Comparison of ENCODE assay signal across 8 mouse cellular contexts in genomic region chr4:143112985-143113384, GRCm38 (mm10).
DNase-seq lines count a peak whose midpoint lies in the region; ATAC-seq and TF ChIP-seq lines count a peak whose summit lies in the region.

No protein-coding gene starts in this region.

- POLR2A ChIA-PET in Patski (lab: Charles Lee), result interaction anchor here (0.6 kb wide), 1 partner anchor 92 kb away, joined by 4 read pairs; no protein-coding TSS in a partner anchor

- peak in 1 of 2 experiments; percentile 78 for DNase-seq in layer of hippocampus, adult 2 months (ENCODE audit: low spot score in 2 of 2)
- no peak for DNase-seq in layer of hippocampus, adult 9-10 months (ENCODE audit: low spot score)
- DNase-seq in Patski (ENCODE audit: low read depth, low spot score), result no peak
- peak; percentile 56 for DNase-seq in cerebellum, adult 8-10 months
- DNase-seq in gastrocnemius, postnatal 4 days (ENCODE audit: low spot score in 2 of 2), result peak; percentile 68 to 78
- peak; percentile 73 for DNase-seq in limb, embryonic 10.5 days (ENCODE audit: low spot score)
- DNase-seq in thymus, postnatal 36 days, result peak; percentile 56 to 69

- H3K4me3 ChIP-seq in layer of hippocampus, adult 2 months, result no peak overlapping the region
- H3K4me3 ChIP-seq in limb, embryonic 10.5 days, result no peak overlapping the region
- no peak overlapping the region for H3K4me3 ChIP-seq in olfactory bulb, adult 2 months (ENCODE audit: insufficient read depth, low read depth, low read length)

- CTCF ChIA-PET in Patski (lab: Charles Lee), result no interaction called here

- TF ChIP-seq POLR2A in olfactory bulb, adult 2 months (IDR thresholded peaks at IDR 0.05; ENCODE audit: insufficient read depth, low read depth, low read length), result no peak

- H3K36me3 ChIP-seq in limb, embryonic 10.5 days, result peaks cover 54% of the 10 kb centered on the region

- no peak overlapping the region for H3K27ac ChIP-seq in layer of hippocampus, adult 2 months
- no peak overlapping the region for H3K27ac ChIP-seq in limb, embryonic 10.5 days
- no peak overlapping the region for H3K27ac ChIP-seq in olfactory bulb, adult 2 months (ENCODE audit: insufficient read depth, low read depth, low read length)

- WGBS in limb, embryonic 10.5 days, result 40% methylated on average over 6 of the region's 6 CpGs
- WGBS in olfactory bulb, adult 2 months, result 37% methylated on average over 6 of the region's 6 CpGs

- in situ Hi-C loops in Patski (cut with MboI; ENCODE audit: low pct_unique_long_range_greater_than_20kb), result no loop called here

- TF ChIP-seq CTCF in layer of hippocampus, adult 2 months (conservative IDR thresholded peaks at IDR 0.05), result peak; percentile 91
- TF ChIP-seq CTCF in Patski (IDR thresholded peaks at IDR 0.05), result peak; percentile 73
- TF ChIP-seq CTCF in olfactory bulb, adult 2 months (IDR thresholded peaks at IDR 0.05; ENCODE audit: insufficient read depth, low read depth, low read length), result peak; percentile 51; the same call in 1 of the 2 replicates

- no peak for ATAC-seq in Patski

- no peaks in the 10 kb centered on the region for H3K27me3 ChIP-seq in Patski
- no peaks in the 10 kb centered on the region for H3K27me3 ChIP-seq in limb, embryonic 10.5 days (ENCODE audit: low read depth, poor library complexity, severe bottlenecking)

- peaks cover 36% of the 10 kb centered on the region for H3K4me1 ChIP-seq in limb, embryonic 10.5 days
- H3K4me1 ChIP-seq in olfactory bulb, adult 2 months (ENCODE audit: control insufficient read depth, insufficient read depth, low read length), result peaks cover 40% of the 10 kb centered on the region

- H3K9me3 ChIP-seq in limb, embryonic 10.5 days (replicated peaks), result no peaks in the 10 kb centered on the region

Comparison
In these comparisons a context has a peak if more than half of its experiments do, and no peak if none do; other contexts are left out.
1. DNase-seq: peak in cerebellum, adult 8-10 months (single experiment), gastrocnemius, postnatal 4 days (2 of 2), limb, embryonic 10.5 days (single experiment) and thymus, postnatal 36 days (2 of 2); none in layer of hippocampus, adult 9-10 months (single experiment) and Patski (single experiment).
2. Peak in every context shown above with its lines, with median percentiles within 50 percentile points of each other: CTCF ChIP-seq.